Mouse (Mus musculus) small intestine, adult 2 months (tissue): ENCODE results near the gene Znrf3. TPM values are rescaled to one million over a fixed set of nuclear protein-coding genes. Genes with fewer than 3 reads are reported as not detected.

Experiments used
- H3K27ac ChIP-seq: fragments of 200-500 bp; 2 replicates; pipeline ENCODE4 v1.5.1; 2012; ENCODE audit warnings: low read depth, low read length, control low read depth, inconsistent platforms; ENCODE audit not compliant: insufficient read depth
- H3K27me3 ChIP-seq: fragments of 200-500 bp; 2 replicates; pipeline ENCODE4 v1.6.1; 2012; ENCODE audit warnings: mild to moderate bottlenecking, moderate library complexity, low read length, inconsistent platforms; ENCODE audit not compliant: control insufficient read depth, insufficient read depth
- H3K36me3 ChIP-seq: fragments of 200-500 bp; 2 replicates; pipeline ENCODE4 v1.6.1; 2012; ENCODE audit warnings: mild to moderate bottlenecking, low read length, control low read depth, inconsistent platforms; ENCODE audit not compliant: control insufficient read depth, insufficient read depth
- H3K4me1 ChIP-seq: fragments of 200-500 bp; 2 replicates; pipeline ENCODE4 v1.6.1; 2012; ENCODE audit warnings: low read length, inconsistent platforms, mixed read lengths; ENCODE audit not compliant: control insufficient read depth, insufficient read depth, insufficient read length
- H3K4me3 ChIP-seq: fragments of 200-500 bp; 2 replicates; pipeline ENCODE4 v1.5.1; 2012; ENCODE audit warnings: low read depth, mild to moderate bottlenecking, control low read depth, inconsistent platforms, low read length, moderate library complexity
- CTCF ChIP-seq: fragments of 200-500 bp; IDR thresholded peaks from 2 replicates; pipeline ENCODE4 v1.5.1; 2012; ENCODE audit warnings: low read depth, mild to moderate bottlenecking, control low read depth, inconsistent platforms, low read length, moderate library complexity, mixed read lengths; ENCODE audit not compliant: insufficient replicate concordance, insufficient read length; ENCODE audit errors: extremely low read depth
- POLR2A ChIP-seq: fragments of 200-500 bp; IDR thresholded peaks from 2 replicates; pipeline ENCODE4 v1.6.1; 2012; ENCODE audit warnings: low read depth, mild to moderate bottlenecking, control low read depth, inconsistent platforms, low read length, moderate library complexity
- WGBS: fragments of 180-500 bp; shearing (Covaris S2); methylation state at CpG from one replicate; pipeline ENCODE4 v1.1.7; 2018; 5-methylcytosine and 5-hydroxymethylcytosine counted together
- polyA plus RNA-seq: library from polyadenylated mRNA; depleted of rRNA; stranded (reverse); fragments of >200 nt; gene quantifications from 2 replicates; pipeline ENCODE4 v1.2.3, GENCODE M21; 2012

Znrf3 gene
- polyA plus RNA-seq, 1 experiment, result 4.1 TPM

DNA sequence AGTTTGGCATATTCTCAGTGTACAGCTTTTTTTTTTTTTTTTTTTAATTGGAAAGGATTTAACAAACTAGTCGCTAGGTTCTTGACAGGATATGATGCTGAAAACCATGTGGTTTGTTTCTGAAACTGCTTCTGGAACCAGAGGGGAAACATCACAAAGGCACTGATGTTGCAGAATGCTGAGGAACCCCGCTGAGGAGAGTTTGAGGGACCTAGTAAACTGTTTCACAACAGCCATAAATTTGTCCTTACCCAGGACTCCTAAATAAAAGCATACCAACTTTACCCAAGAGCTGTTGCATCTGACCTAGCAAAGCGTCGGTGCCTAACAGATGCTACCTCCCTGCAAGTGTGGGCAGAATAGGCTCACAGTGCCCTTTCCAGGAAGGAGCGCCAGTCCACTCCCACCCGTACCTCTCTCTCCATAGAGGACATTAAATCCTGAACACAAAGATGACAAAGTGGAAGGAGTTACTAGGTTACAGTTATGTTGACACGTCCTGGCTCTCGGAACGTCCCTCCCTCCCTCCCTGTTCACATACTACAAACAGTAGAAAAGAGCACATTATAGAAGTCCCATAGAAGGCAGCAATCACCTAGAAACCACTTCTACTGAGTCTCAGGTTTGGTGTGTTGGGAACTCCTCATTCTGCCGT is 184.6 kb downstream of the Znrf3 start:
- WGBS, result 48% methylated on average over 10 of the region's 10 CpGs

GRCm38 (mm10) chr11:5258036-5258435 is 186.6 kb downstream of the Znrf3 start:
- Histone ChIP-seq H3K36me3 (no peaks in the 10 kb centered on the region), H3K4me3 (no peak overlapping the region), H3K4me1 (peaks cover 12% of the 10 kb centered on the region), H3K27me3 (no peaks in the 10 kb centered on the region), H3K27ac (no peak overlapping the region)
- WGBS, result 95% methylated on average over 6 of the region's 6 CpGs
- TF ChIP-seq POLR2A, result no peak
- TF ChIP-seq CTCF, result no peak

More for the DNA sequence above, 184.6 kb downstream of the Znrf3 start:
- TF ChIP-seq POLR2A, result no peak
- no peak for TF ChIP-seq CTCF
- Histone ChIP-seq H3K4me3 (no peak overlapping the region), H3K36me3 (no peaks in the 10 kb centered on the region), H3K27ac (no peak overlapping the region), H3K4me1 (peaks cover 7% of the 10 kb centered on the region), H3K27me3 (no peaks in the 10 kb centered on the region)

DNA sequence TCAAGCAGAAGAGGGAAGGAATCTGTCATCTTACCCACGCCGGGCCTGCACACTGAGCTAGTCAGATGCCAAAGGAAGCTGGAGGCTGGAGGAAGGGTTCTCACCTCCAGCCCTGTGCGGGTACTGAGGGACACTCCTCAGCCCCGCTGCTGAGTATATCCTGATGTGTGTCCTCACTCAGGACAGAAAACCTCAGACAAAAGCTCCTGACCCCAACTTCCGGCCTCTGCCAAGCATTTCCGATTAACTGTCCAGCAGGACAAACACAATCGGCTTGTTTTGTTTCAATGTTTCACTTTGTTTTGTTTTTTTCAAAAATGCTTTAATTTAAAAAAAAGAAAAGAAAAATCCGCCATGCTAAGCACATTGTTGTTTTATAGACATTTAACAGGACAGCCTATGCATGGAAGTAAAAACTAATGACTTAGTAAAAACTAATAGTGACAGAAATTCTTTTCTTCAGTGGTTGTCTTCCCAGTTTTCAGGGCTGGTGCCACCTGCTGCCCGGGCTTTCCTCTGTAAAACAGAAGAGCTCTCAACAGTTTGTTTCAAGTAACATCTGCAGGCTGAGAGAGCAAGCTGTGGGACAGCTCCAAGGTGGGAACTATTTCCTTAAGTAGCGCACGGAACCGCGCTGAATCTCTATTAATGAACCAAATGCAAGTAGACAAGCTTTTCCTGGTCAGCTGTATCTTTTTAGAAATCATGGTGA is 187.3 kb downstream of the Znrf3 start:
- 79% methylated on average over 13 of the region's 13 CpGs for WGBS
- Histone ChIP-seq H3K4me3 (no peak overlapping the region), H3K27ac (no peak overlapping the region), H3K4me1 (peaks cover 12% of the 10 kb centered on the region), H3K27me3 (no peaks in the 10 kb centered on the region), H3K36me3 (no peaks in the 10 kb centered on the region)
- no peak for TF ChIP-seq CTCF
- TF ChIP-seq POLR2A, result no peak

DNA sequence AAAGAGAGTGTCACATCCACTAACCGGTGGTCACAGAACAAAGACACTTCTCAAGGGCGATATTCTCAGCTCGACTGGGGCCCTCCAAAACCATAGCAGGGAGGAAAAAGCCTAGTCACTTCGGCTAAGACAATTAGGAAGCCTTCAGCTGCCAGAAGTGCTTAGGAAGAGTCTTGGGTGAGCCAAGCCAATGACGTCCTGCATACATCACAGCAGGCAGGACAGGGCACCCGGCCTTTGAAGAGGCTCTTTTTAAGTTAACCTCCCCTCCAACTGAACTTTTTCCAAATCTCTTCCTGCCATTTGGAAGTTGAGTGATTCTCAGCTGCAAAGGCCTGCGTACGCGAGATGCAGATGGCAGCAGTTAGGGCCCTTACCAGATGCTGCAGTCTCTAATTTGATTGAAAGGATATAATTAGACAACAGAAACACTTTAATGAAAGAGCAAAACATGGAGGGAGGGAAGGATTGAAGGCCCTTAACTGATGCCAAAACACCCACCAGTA is 189.1 kb downstream of the Znrf3 start:
- Histone ChIP-seq H3K4me1 (peaks cover 12% of the 10 kb centered on the region), H3K36me3 (no peaks in the 10 kb centered on the region), H3K27me3 (no peaks in the 10 kb centered on the region), H3K27ac (no peak overlapping the region), H3K4me3 (no peak overlapping the region)
- TF ChIP-seq CTCF, result no peak
- TF ChIP-seq POLR2A, result no peak
- 82% methylated on average over 9 of the region's 9 CpGs for WGBS

GRCm38 (mm10) chr11:5254016-5254415 is 190.6 kb downstream of the Znrf3 start:
- Histone ChIP-seq H3K36me3 (no peaks in the 10 kb centered on the region), H3K27ac (no peak overlapping the region), H3K4me3 (no peak overlapping the region), H3K27me3 (no peaks in the 10 kb centered on the region), H3K4me1 (peaks cover 9% of the 10 kb centered on the region)
- TF ChIP-seq POLR2A (no peak), CTCF (no peak)
- 16% methylated on average over 2 of the region's 2 CpGs for WGBS

DNA sequence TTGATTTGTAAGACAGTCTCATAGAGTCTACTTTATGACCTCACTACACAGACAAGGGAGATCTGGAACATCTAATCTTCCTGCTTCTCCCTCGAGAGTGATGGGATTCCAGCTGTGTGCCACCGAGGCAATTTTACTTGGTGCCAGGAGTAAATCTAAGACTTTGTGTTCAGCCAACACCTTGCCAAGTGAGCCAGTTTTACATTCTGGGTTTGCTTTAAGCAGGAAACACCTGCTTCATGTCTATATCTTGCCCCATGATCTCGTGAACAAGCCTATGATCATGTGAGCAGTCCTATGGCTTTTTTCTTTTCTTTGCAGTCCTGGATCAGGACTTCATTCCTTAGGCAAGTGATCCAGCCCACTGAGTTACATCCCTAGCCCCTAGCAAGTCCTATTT is 191.1 kb downstream of the Znrf3 start:
- Histone ChIP-seq H3K27me3 (no peaks in the 10 kb centered on the region), H3K36me3 (no peaks in the 10 kb centered on the region), H3K4me3 (no peak overlapping the region), H3K4me1 (peaks cover 9% of the 10 kb centered on the region), H3K27ac (no peak overlapping the region)
- TF ChIP-seq CTCF, result no peak
- no peak for TF ChIP-seq POLR2A
- WGBS, result 17% methylated on average over 3 of the region's 3 CpGs

GRCm38 (mm10) chr11:5252727-5253126 is 191.9 kb downstream of the Znrf3 start:
- Histone ChIP-seq H3K36me3 (no peaks in the 10 kb centered on the region), H3K4me1 (peaks cover 9% of the 10 kb centered on the region), H3K27ac (no peak overlapping the region), H3K4me3 (no peak overlapping the region), H3K27me3 (no peaks in the 10 kb centered on the region)
- TF ChIP-seq POLR2A (no peak), CTCF (no peak)
- 90% methylated on average over 8 of the region's 8 CpGs for WGBS
